Mouse (Mus musculus): ENCODE measurements at regions not wholly inside any gene's neighbourhood (a gene's known extent, or its start where the extent isn't known, plus 50 kb on each side); places are given as distances from the start of the nearest gene placed in this dataset.

- DNase-seq (ENCODE audit: extremely low spot score in 1 of 2, low spot score in 2 of 2), result no peak
- intact Hi-C loops (cut with DNase I), result no loop called here
These were observed 153.2 kb upstream of the Fndc3a start for GRCm38 (mm10) chr14:72862806-72863526.

- no peak for DNase-seq (ENCODE audit: extremely low spot score in 1 of 2, low spot score in 2 of 2)
- intact Hi-C loops (cut with DNase I), result no loop called here
These were observed 144.4 kb upstream of the Fndc3a start for GRCm38 (mm10) chr14:72854226-72854625.

- DNase-seq (ENCODE audit: extremely low spot score in 1 of 2, low spot score in 2 of 2), result no peak
- intact Hi-C loops (cut with DNase I), result loop anchor here (1.0 kb wide), 1 partner anchor 11 kb away; no protein-coding TSS in a partner anchor
These were observed 143.3 kb upstream of the Fndc3a start for GRCm38 (mm10) chr14:72853104-72853503.

GRCm38 (mm10) chr14:72850884-72851283 is 141.1 kb upstream of the Fndc3a start:
- intact Hi-C loops (cut with DNase I), result no loop called here
- DNase-seq (ENCODE audit: extremely low spot score in 1 of 2, low spot score in 2 of 2), result no peak

GRCm38 (mm10) chr14:72848271-72848955 is 138.6 kb upstream of the Fndc3a start:
- intact Hi-C loops (cut with DNase I), result no loop called here
- DNase-seq (ENCODE audit: extremely low spot score in 1 of 2, low spot score in 2 of 2), result no peak

- intact Hi-C loops (cut with DNase I), result no loop called here
- DNase-seq (ENCODE audit: extremely low spot score in 1 of 2, low spot score in 2 of 2), result no peak
These were observed 137.7 kb upstream of the Fndc3a start for GRCm38 (mm10) chr14:72847466-72847865.

- intact Hi-C loops (cut with DNase I), result no loop called here
- DNase-seq (ENCODE audit: extremely low spot score in 1 of 2, low spot score in 2 of 2), result peak; percentile 19 to 21
These were observed 136.0 kb upstream of the Fndc3a start for GRCm38 (mm10) chr14:72845621-72846440.

GRCm38 (mm10) chr14:72844753-72845369 is 135.1 kb upstream of the Fndc3a start:
- intact Hi-C loops (cut with DNase I), result no loop called here
- no peak for DNase-seq (ENCODE audit: extremely low spot score in 1 of 2, low spot score in 2 of 2)

- intact Hi-C loops (cut with DNase I), result loop anchor here (1.0 kb wide), 1 partner anchor 12 kb away; no protein-coding TSS in a partner anchor
- DNase-seq (ENCODE audit: extremely low spot score in 1 of 2, low spot score in 2 of 2), result no peak
These were observed 131.9 kb upstream of the Fndc3a start for GRCm38 (mm10) chr14:72841753-72842152.

GRCm38 (mm10) chr14:72835158-72835557 is 125.4 kb upstream of the Fndc3a start:
- DNase-seq (ENCODE audit: extremely low spot score in 1 of 2, low spot score in 2 of 2), result no peak
- intact Hi-C loops (cut with DNase I), result no loop called here

GRCm38 (mm10) chr14:72829261-72829660 is 119.5 kb upstream of the Fndc3a start:
- peak in 1 of 2 experiments; percentile 42 for DNase-seq (ENCODE audit: extremely low spot score in 1 of 2, low spot score in 2 of 2)
- intact Hi-C loops (cut with DNase I), result no loop called here

GRCm38 (mm10) chr14:72825549-72825948 is 115.7 kb upstream of the Fndc3a start:
- peak in 1 of 2 experiments; percentile 30 for DNase-seq (ENCODE audit: extremely low spot score in 1 of 2, low spot score in 2 of 2)
- intact Hi-C loops (cut with DNase I), result no loop called here

- intact Hi-C loops (cut with DNase I), result no loop called here
- DNase-seq (ENCODE audit: extremely low spot score in 1 of 2, low spot score in 2 of 2), result no peak
These were observed 112.4 kb upstream of the Fndc3a start for GRCm38 (mm10) chr14:72822231-72822615.

GRCm38 (mm10) chr14:72821517-72822230 is 111.9 kb upstream of the Fndc3a start:
- intact Hi-C loops (cut with DNase I), result no loop called here
- DNase-seq (ENCODE audit: extremely low spot score in 1 of 2, low spot score in 2 of 2), result no peak

- DNase-seq (ENCODE audit: extremely low spot score in 1 of 2, low spot score in 2 of 2), result no peak
- intact Hi-C loops (cut with DNase I), result no loop called here
These were observed 109.2 kb upstream of the Fndc3a start for GRCm38 (mm10) chr14:72819037-72819436.

- intact Hi-C loops (cut with DNase I), result no loop called here
- DNase-seq (ENCODE audit: extremely low spot score in 1 of 2, low spot score in 2 of 2), result no peak
These were observed 108.0 kb upstream of the Fndc3a start for GRCm38 (mm10) chr14:72817764-72818163.

- intact Hi-C loops (cut with DNase I), result no loop called here
- peak; percentile 20 to 25 for DNase-seq (ENCODE audit: extremely low spot score in 1 of 2, low spot score in 2 of 2)
These were observed 107.0 kb upstream of the Fndc3a start for GRCm38 (mm10) chr14:72816847-72817246.

- no peak for DNase-seq (ENCODE audit: extremely low spot score in 1 of 2, low spot score in 2 of 2)
- intact Hi-C loops (cut with DNase I), result no loop called here
These were observed 99.3 kb upstream of the Fndc3a start for GRCm38 (mm10) chr14:72809138-72809537.

GRCm38 (mm10) chr14:72807947-72808346 is 98.1 kb upstream of the Fndc3a start:
- DNase-seq (ENCODE audit: extremely low spot score in 1 of 2, low spot score in 2 of 2), result no peak
- intact Hi-C loops (cut with DNase I), result no loop called here

Measured in left cerebral cortex, postnatal 10 days (tissue).